Mouse (Mus musculus) neural tube, embryonic 11.5 days (tissue): ENCODE measurements around the gene Lrrc75b. TPM values are rescaled to one million over a fixed set of nuclear protein-coding genes. Genes with fewer than 3 reads are reported as not detected.

Experiments used
- polyA plus RNA-seq: library from polyadenylated mRNA; unstranded; fragments of >200 nt; fragmentation: Nextera tagmentation; extraction: Ambion mirVana; gene quantifications from 2 replicates; pipeline ENCODE4 v1.2.1, GENCODE M21; 2014

Lrrc75b gene
- polyA plus RNA-seq, 1 experiment from 2014 or later: 6.6 TPM

Other genes starting within 250 kb of the Lrrc75b start
- 4.1 and 4.5 TPM in 2 replicates for gene Adora2a, start 243.5 kb downstream of the Lrrc75b start, polyA plus RNA-seq
- gene Upb1, start 159.2 kb downstream of the Lrrc75b start, polyA plus RNA-seq: not detected in 2 replicates
- gene Snrpd3, start 42.8 kb downstream of the Lrrc75b start, polyA plus RNA-seq: 208 and 212 TPM in 2 replicates
- gene Gucd1, start 42.4 kb downstream of the Lrrc75b start, polyA plus RNA-seq: 33.2 and 37.2 TPM in 2 replicates
- gene Ggt1, start 1.3 kb upstream of the Lrrc75b start, polyA plus RNA-seq: 2.0 and 3.1 TPM in 2 replicates
- 0.37 and 0.45 TPM in 2 replicates for gene Ggt5, start 29.0 kb upstream of the Lrrc75b start, polyA plus RNA-seq
- gene Susd2, start 83.7 kb upstream of the Lrrc75b start, polyA plus RNA-seq: 1.8 and 2.4 TPM in 2 replicates
- 29.5 and 32.2 TPM in 2 replicates for gene Cabin1, start 204.0 kb upstream of the Lrrc75b start, polyA plus RNA-seq
- gene Ddt, start 213.1 kb upstream of the Lrrc75b start, polyA plus RNA-seq: 93.0 and 93.5 TPM in 2 replicates
- gene Gm20441, start 220.6 kb upstream of the Lrrc75b start, polyA plus RNA-seq: not detected in 2 replicates
- gene Gstt3, start 221.1 kb upstream of the Lrrc75b start, polyA plus RNA-seq: 2.1 and 2.9 TPM in 2 replicates
- gene Gstt1, start 238.3 kb upstream of the Lrrc75b start, polyA plus RNA-seq: 2.5 and 2.9 TPM in 2 replicates